Mouse (Mus musculus): ENCODE measurements around the gene Cblb. TPM values are rescaled to one million over a fixed set of nuclear protein-coding genes. Genes with fewer than 3 reads are reported as not detected.

The Cblb gene
- polyA plus RNA-seq, 1 experiment: 12.2 TPM

- TF ChIP-seq CTCF (IDR thresholded peaks at IDR 0.05; ENCODE audit: extremely low read depth, insufficient read depth, low read length) (no peak), POLR2A (IDR thresholded peaks at IDR 0.05; ENCODE audit: extremely low read depth, insufficient read depth, low read length) (no peak)
- Histone ChIP-seq H3K4me3 (ENCODE audit: insufficient read depth, low read length) (no peak overlapping the region), H3K27ac (ENCODE audit: insufficient read depth, low read length) (no peak overlapping the region), H3K4me1 (ENCODE audit: control insufficient read depth, insufficient read depth, low read length) (peaks cover 2% of the 10 kb centered on the region; the same call in 1 of the 2 replicates)
Observed at GRCm38 (mm10) chr16:52149135-52149769, 118.2 kb downstream of the Cblb start.

- Histone ChIP-seq H3K4me1 (ENCODE audit: control insufficient read depth, insufficient read depth, low read length) (no peaks in the 10 kb centered on the region; the same call in 1 of the 2 replicates), H3K27ac (ENCODE audit: insufficient read depth, low read length) (no peak overlapping the region), H3K4me3 (ENCODE audit: insufficient read depth, low read length) (no peak overlapping the region)
- TF ChIP-seq POLR2A (IDR thresholded peaks at IDR 0.05; ENCODE audit: extremely low read depth, insufficient read depth, low read length) (no peak), CTCF (IDR thresholded peaks at IDR 0.05; ENCODE audit: extremely low read depth, insufficient read depth, low read length) (no peak)
Observed at GRCm38 (mm10) chr16:52155030-52155696, 124.1 kb downstream of the Cblb start.

- no peak overlapping the region for H3K27ac ChIP-seq (ENCODE audit: insufficient read depth, low read length)
- no peaks in the 10 kb centered on the region; the same call in 1 of the 2 replicates for H3K4me1 ChIP-seq (ENCODE audit: control insufficient read depth, insufficient read depth, low read length)
- H3K4me3 ChIP-seq (ENCODE audit: insufficient read depth, low read length): no peak overlapping the region
- no peak for TF ChIP-seq CTCF (IDR thresholded peaks at IDR 0.05; ENCODE audit: extremely low read depth, insufficient read depth, low read length)
- no peak for TF ChIP-seq POLR2A (IDR thresholded peaks at IDR 0.05; ENCODE audit: extremely low read depth, insufficient read depth, low read length)
Observed at GRCm38 (mm10) chr16:52159958-52160504, 129.0 kb downstream of the Cblb start.

- H3K4me1 ChIP-seq (ENCODE audit: control insufficient read depth, insufficient read depth, low read length): no peaks in the 10 kb centered on the region
- H3K4me3 ChIP-seq (ENCODE audit: insufficient read depth, low read length): no peak overlapping the region
- TF ChIP-seq POLR2A (IDR thresholded peaks at IDR 0.05; ENCODE audit: extremely low read depth, insufficient read depth, low read length): no peak
- no peak for TF ChIP-seq CTCF (IDR thresholded peaks at IDR 0.05; ENCODE audit: extremely low read depth, insufficient read depth, low read length)
- no peak overlapping the region for H3K27ac ChIP-seq (ENCODE audit: insufficient read depth, low read length)
Observed at GRCm38 (mm10) chr16:52164246-52164645, 133.2 kb downstream of the Cblb start.

- no peaks in the 10 kb centered on the region for H3K4me1 ChIP-seq (ENCODE audit: control insufficient read depth, insufficient read depth, low read length)
- TF ChIP-seq POLR2A (IDR thresholded peaks at IDR 0.05; ENCODE audit: extremely low read depth, insufficient read depth, low read length): no peak
- H3K4me3 ChIP-seq (ENCODE audit: insufficient read depth, low read length): no peak overlapping the region
- H3K27ac ChIP-seq (ENCODE audit: insufficient read depth, low read length): no peak overlapping the region
Observed at GRCm38 (mm10) chr16:52173253-52173652, 142.2 kb downstream of the Cblb start.

GRCm38 (mm10) chr16:52179839-52180238 lies 148.8 kb downstream of the Cblb start:
- no peak overlapping the region for H3K27ac ChIP-seq (ENCODE audit: insufficient read depth, low read length)
- no peaks in the 10 kb centered on the region for H3K4me1 ChIP-seq (ENCODE audit: control insufficient read depth, insufficient read depth, low read length)
- no peak overlapping the region for H3K4me3 ChIP-seq (ENCODE audit: insufficient read depth, low read length)
- TF ChIP-seq POLR2A (IDR thresholded peaks at IDR 0.05; ENCODE audit: extremely low read depth, insufficient read depth, low read length): no peak
- TF ChIP-seq CTCF (IDR thresholded peaks at IDR 0.05; ENCODE audit: extremely low read depth, insufficient read depth, low read length): no peak

GRCm38 (mm10) chr16:52182057-52182456 lies 151.0 kb downstream of the Cblb start:
- TF ChIP-seq POLR2A (IDR thresholded peaks at IDR 0.05; ENCODE audit: extremely low read depth, insufficient read depth, low read length) (no peak), CTCF (IDR thresholded peaks at IDR 0.05; ENCODE audit: extremely low read depth, insufficient read depth, low read length) (peak; percentile 65)
- no peak overlapping the region for H3K27ac ChIP-seq (ENCODE audit: insufficient read depth, low read length)
- no peak overlapping the region for H3K4me3 ChIP-seq (ENCODE audit: insufficient read depth, low read length)
- no peaks in the 10 kb centered on the region for H3K4me1 ChIP-seq (ENCODE audit: control insufficient read depth, insufficient read depth, low read length)

GRCm38 (mm10) chr16:52184350-52184749 lies 153.3 kb downstream of the Cblb start:
- H3K4me1 ChIP-seq (ENCODE audit: control insufficient read depth, insufficient read depth, low read length): no peaks in the 10 kb centered on the region
- no peak overlapping the region for H3K27ac ChIP-seq (ENCODE audit: insufficient read depth, low read length)
- no peak overlapping the region for H3K4me3 ChIP-seq (ENCODE audit: insufficient read depth, low read length)
- TF ChIP-seq POLR2A (IDR thresholded peaks at IDR 0.05; ENCODE audit: extremely low read depth, insufficient read depth, low read length) (no peak), CTCF (IDR thresholded peaks at IDR 0.05; ENCODE audit: extremely low read depth, insufficient read depth, low read length) (no peak)

GRCm38 (mm10) chr16:52186731-52187130 lies 155.7 kb downstream of the Cblb start:
- no peaks in the 10 kb centered on the region for H3K4me1 ChIP-seq (ENCODE audit: control insufficient read depth, insufficient read depth, low read length)
- no peak overlapping the region for H3K27ac ChIP-seq (ENCODE audit: insufficient read depth, low read length)
- TF ChIP-seq POLR2A (IDR thresholded peaks at IDR 0.05; ENCODE audit: extremely low read depth, insufficient read depth, low read length): no peak
- no peak for TF ChIP-seq CTCF (IDR thresholded peaks at IDR 0.05; ENCODE audit: extremely low read depth, insufficient read depth, low read length)
- no peak overlapping the region for H3K4me3 ChIP-seq (ENCODE audit: insufficient read depth, low read length)

- no peak for TF ChIP-seq CTCF (IDR thresholded peaks at IDR 0.05; ENCODE audit: extremely low read depth, insufficient read depth, low read length)
- no peak for TF ChIP-seq POLR2A (IDR thresholded peaks at IDR 0.05; ENCODE audit: extremely low read depth, insufficient read depth, low read length)
- no peaks in the 10 kb centered on the region for H3K4me1 ChIP-seq (ENCODE audit: control insufficient read depth, insufficient read depth, low read length)
Observed at GRCm38 (mm10) chr16:52189103-52189502, 158.1 kb downstream of the Cblb start.

More at GRCm38 (mm10) chr16:52189103-52189502, 158.1 kb downstream of the Cblb start:
- Histone ChIP-seq H3K4me3 (ENCODE audit: insufficient read depth, low read length) (no peak overlapping the region), H3K27ac (ENCODE audit: insufficient read depth, low read length) (no peak overlapping the region)

Measured in cortical plate, adult 2 months (tissue).